Mouse (Mus musculus): ENCODE results near the gene Ptpn1.

GRCm38 (mm10) chr2:167903242-167903952 is 28.5 kb upstream of the Ptpn1 start:
- no peak for TF ChIP-seq CTCF (conservative IDR thresholded peaks at IDR 0.05; ENCODE audit: low read length)
- TF ChIP-seq NANOG (IDR thresholded peaks at IDR 0.05; ENCODE audit: borderline replicate concordance, low read length) = no peak
- no peak for TF ChIP-seq POU5F1 (IDR thresholded peaks at IDR 0.05; ENCODE audit: borderline replicate concordance, low read length)

Measured in E14TG2a.4 (cell line).